Mouse (Mus musculus) kidney, embryonic 14.5 days (tissue): ENCODE results near the gene Masp1. TPM values are rescaled to one million over a fixed set of nuclear protein-coding genes. Genes with fewer than 3 reads are reported as not detected.

Experiments used
- ATAC-seq: fragments of 200-750 bp; cut with Nextera tagmentation; 2 replicates; pipeline ENCODE4 v1.8.0; 2017; ENCODE audit warnings: moderate number of reproducible peaks, mild to moderate bottlenecking, moderate TSS enrichment, moderate library complexity; ENCODE audit not compliant: low FRiP score, low TSS enrichment
- H3K27ac ChIP-seq: fragments of 300-500 bp; sonication (generic); 2 replicates; pipeline ENCODE4 v1.5.1; 2014; ENCODE audit warnings: low read depth, mild to moderate bottlenecking, low read length, moderate library complexity, mixed read lengths
- H3K27me3 ChIP-seq: fragments of 300-500 bp; sonication (generic); 2 replicates; pipeline ENCODE4 v1.6.1; 2014; ENCODE audit warnings: mild to moderate bottlenecking, low read length; ENCODE audit not compliant: control insufficient read depth, insufficient read depth
- H3K36me3 ChIP-seq: fragments of 300-500 bp; sonication (generic); 2 replicates; pipeline ENCODE4 v1.6.1; 2014; ENCODE audit warnings: low read length, mixed read lengths; ENCODE audit not compliant: control insufficient read depth, insufficient read depth
- H3K4me1 ChIP-seq: fragments of 300-500 bp; sonication (generic); 2 replicates; pipeline ENCODE4 v1.6.1; 2014; ENCODE audit warnings: low read length, mixed read lengths; ENCODE audit not compliant: control insufficient read depth, insufficient read depth
- H3K4me2 ChIP-seq: fragments of 300-500 bp; sonication (generic); replicated peaks from 2 replicates; pipeline ENCODE4 v1.6.1; 2014; ENCODE audit warnings: low read depth, mild to moderate bottlenecking, low read length
- H3K4me3 ChIP-seq: fragments of 300-500 bp; sonication (generic); 2 replicates; pipeline ENCODE4 v1.5.1; 2014; ENCODE audit warnings: mild to moderate bottlenecking, low read length
- H3K9ac ChIP-seq: fragments of 300-500 bp; sonication (generic); 2 replicates; pipeline ENCODE4 v1.6.1; 2014; ENCODE audit warnings: low read depth, mild to moderate bottlenecking, low read length, moderate library complexity
- H3K9me3 ChIP-seq: fragments of 300-500 bp; sonication (generic); 2 replicates; pipeline ENCODE4 v1.6.1; 2016; ENCODE audit warnings: low read length; ENCODE audit not compliant: control insufficient read depth
- WGBS: fragments of 180-500 bp; shearing (Covaris S2); extraction: QIAGEN DNeasy Blood & Tissue Kit; methylation state at CpG from one replicate; pipeline ENCODE4 v1.1.7; 2014; 5-methylcytosine and 5-hydroxymethylcytosine counted together
- polyA plus RNA-seq: library from polyadenylated mRNA; unstranded; fragments of >200 nt; fragmentation: Nextera tagmentation; extraction: Ambion mirVana; gene quantifications from 2 replicates; pipeline ENCODE4 v1.2.1, GENCODE M21; 2014

Gene Masp1
- polyA plus RNA-seq, 1 experiment from 2014 or later: 7.5 TPM

DNA sequence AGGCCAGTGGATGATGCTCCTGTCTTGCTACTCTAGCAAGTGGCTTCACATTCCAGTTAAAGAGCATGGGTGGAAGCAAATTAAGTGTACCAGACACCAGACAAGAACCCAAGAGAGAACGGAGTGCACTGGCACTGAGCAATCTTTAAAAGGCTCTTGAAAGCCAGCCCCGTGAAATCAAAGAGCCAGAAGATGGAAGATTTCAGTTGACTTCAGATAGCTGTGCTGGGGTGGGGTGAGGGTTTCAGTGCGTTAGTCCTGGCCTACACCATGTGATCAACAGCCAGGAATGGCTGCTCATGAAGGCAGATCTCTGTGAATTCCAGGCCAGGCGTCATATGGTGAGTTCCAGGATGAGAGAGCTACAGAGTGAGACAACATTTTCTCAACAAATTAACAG lies 17.3 kb downstream of the Masp1 start:
- Histone ChIP-seq H3K9me3 (no peaks in the 10 kb centered on the region), H3K36me3 (no peaks in the 10 kb centered on the region), H3K27ac (no peak overlapping the region), H3K9ac (no peak overlapping the region), H3K4me3 (no peak overlapping the region), H3K4me2 (no peak overlapping the region), H3K27me3 (no peaks in the 10 kb centered on the region), H3K4me1 (peaks cover 2% of the 10 kb centered on the region; the same call in 1 of the 2 replicates)
- ATAC-seq: no peak
- 88% methylated on average over 4 of the region's 4 CpGs for WGBS

DNA sequence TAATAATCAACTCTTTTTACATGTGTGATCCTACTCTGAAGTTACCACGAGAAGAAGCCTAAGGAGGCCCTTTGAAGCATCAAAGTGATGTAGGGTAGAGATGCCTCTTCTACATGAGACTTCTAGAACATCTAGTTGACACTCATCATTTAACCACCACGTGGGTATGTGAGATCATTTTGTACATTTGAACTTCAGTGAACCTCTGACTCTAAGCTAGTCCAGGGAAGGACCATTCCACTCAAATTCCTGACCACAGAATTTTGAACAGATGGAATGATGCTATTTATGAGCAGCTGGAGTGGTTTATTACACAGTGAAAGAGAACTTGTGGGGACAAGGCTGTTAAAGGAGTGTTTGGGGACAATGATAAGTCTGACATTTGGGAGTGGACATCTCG lies 18.1 kb downstream of the Masp1 start:
- 78% methylated on average over 3 of the region's 3 CpGs for WGBS

DNA sequence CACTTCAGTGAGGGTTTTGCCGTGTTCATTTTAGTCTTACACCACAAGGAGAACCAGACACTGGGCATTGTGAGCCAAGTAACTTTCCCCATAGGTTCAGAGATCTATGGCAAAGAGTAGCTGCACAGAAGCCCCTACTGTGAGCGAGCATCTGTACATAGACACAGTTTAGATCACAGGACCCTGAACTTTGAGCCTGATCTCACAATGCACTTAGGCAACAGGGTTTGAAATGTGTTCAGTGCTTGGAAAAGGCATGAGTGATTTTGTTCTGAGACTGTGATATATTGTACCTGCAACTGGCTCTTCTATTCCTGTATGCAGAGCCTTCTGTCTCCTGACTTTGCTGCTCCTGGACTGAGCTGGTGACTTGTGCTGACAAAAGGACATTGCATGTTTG lies 19.3 kb downstream of the Masp1 start:
- H3K4me3 ChIP-seq: no peak overlapping the region
- H3K9ac ChIP-seq: no peak overlapping the region

More for the DNA sequence above, 18.1 kb downstream of the Masp1 start:
- H3K4me2 ChIP-seq: no peak overlapping the region
- no peaks in the 10 kb centered on the region for H3K9me3 ChIP-seq
- ATAC-seq: no peak
- H3K4me3 ChIP-seq: no peak overlapping the region
- H3K4me1 ChIP-seq: peaks cover 5% of the 10 kb centered on the region; the same call in 1 of the 2 replicates
- no peak overlapping the region for H3K27ac ChIP-seq
- H3K36me3 ChIP-seq: no peaks in the 10 kb centered on the region
- H3K9ac ChIP-seq: no peak overlapping the region
- H3K27me3 ChIP-seq: no peaks in the 10 kb centered on the region

DNA sequence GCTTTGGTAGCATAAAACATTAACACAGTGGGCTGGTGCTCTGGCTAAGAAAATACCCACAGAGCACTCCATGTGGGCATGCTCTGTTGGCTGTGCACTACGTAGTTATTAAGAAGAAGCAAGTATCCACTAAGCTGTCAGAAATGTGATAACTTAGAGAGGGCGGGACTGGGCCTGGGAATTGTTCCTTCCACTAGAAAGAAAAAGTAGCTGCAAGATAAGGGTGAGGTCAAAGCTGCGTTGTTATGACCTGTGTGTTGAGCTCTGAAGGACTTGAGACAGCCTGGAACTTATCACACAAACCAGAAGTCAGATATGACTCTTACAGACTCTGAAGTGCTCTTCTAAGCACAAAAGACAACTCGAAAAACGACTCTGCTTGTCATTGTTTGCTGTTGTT lies 20.1 kb downstream of the Masp1 start:
- Histone ChIP-seq H3K9me3 (no peaks in the 10 kb centered on the region), H3K9ac (no peak overlapping the region), H3K4me3 (no peak overlapping the region), H3K27ac (no peak overlapping the region), H3K4me2 (no peak overlapping the region), H3K27me3 (no peaks in the 10 kb centered on the region), H3K36me3 (no peaks in the 10 kb centered on the region), H3K4me1 (peaks cover 10% of the 10 kb centered on the region; the same call in 1 of the 2 replicates)
- 79% methylated on average over 5 of the region's 5 CpGs for WGBS
- ATAC-seq: no peak

More for the DNA sequence above, 19.3 kb downstream of the Masp1 start:
- ATAC-seq: no peak
- H3K4me1 ChIP-seq: peaks cover 10% of the 10 kb centered on the region; the same call in 1 of the 2 replicates
- H3K27me3 ChIP-seq: no peaks in the 10 kb centered on the region
- H3K36me3 ChIP-seq: no peaks in the 10 kb centered on the region
- no peak overlapping the region for H3K4me2 ChIP-seq
- 83% methylated on average over 2 of the region's 2 CpGs for WGBS
- H3K27ac ChIP-seq: no peak overlapping the region
- H3K9me3 ChIP-seq: no peaks in the 10 kb centered on the region

DNA sequence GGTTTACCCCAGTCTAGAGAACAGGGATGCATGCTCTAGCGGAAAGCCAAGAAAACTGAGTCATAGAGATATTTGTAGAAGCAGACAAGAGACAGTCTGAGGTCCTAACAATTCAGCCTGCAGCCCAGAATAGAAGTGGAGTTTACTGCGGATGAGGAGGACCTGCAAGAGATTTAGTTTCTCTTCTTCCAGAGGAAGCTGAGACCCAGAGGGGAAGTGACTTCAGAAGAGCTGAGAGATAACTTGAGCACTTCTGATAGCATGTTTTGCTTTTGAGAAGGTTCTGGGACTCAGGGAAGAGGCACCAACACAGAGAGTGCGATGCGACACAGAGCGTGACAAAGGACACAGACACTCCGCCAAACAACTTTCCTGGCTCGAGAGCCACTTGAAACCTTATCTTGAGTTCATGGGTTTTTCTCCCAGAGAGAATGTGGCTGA lies 21.9 kb downstream of the Masp1 start:
- Histone ChIP-seq H3K9ac (no peak overlapping the region), H3K9me3 (no peaks in the 10 kb centered on the region), H3K27ac (no peak overlapping the region), H3K4me1 (peaks cover 10% of the 10 kb centered on the region; the same call in 1 of the 2 replicates), H3K4me2 (no peak overlapping the region), H3K4me3 (no peak overlapping the region), H3K27me3 (no peaks in the 10 kb centered on the region), H3K36me3 (0 out of 2 replicates have a peak, but pooled peaks cover 3% of the 10 kb centered on the region)
- ATAC-seq: no peak
- WGBS: 53% methylated on average over 7 of the region's 7 CpGs

DNA sequence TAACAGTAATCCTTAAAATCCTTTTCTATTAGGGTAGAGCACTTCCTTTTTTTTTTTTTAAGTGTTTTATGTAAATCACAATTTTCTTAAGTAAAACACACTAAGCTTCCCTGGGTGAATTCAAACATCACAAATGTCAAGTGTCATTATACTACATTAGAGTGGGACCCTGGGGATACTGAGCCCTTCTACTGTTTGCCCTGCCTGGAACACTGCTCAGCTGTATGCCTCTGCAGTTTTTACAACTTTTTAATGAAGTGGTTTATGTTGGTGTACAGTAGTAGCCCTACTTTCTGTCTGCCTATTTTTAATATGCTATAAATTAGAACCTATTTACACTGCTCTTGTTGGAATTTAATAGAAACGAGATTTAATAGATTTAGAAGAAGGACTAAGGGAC lies 22.7 kb downstream of the Masp1 start:
- ATAC-seq: no peak
- Histone ChIP-seq H3K4me2 (no peak overlapping the region), H3K9ac (no peak overlapping the region), H3K27me3 (no peaks in the 10 kb centered on the region), H3K9me3 (no peaks in the 10 kb centered on the region), H3K27ac (no peak overlapping the region), H3K4me3 (no peak overlapping the region), H3K4me1 (peaks cover 10% of the 10 kb centered on the region; the same call in 1 of the 2 replicates), H3K36me3 (0 out of 2 replicates have a peak, but pooled peaks cover 3% of the 10 kb centered on the region)
- 45% methylated on average over 1 of the region's 1 CpGs for WGBS

DNA sequence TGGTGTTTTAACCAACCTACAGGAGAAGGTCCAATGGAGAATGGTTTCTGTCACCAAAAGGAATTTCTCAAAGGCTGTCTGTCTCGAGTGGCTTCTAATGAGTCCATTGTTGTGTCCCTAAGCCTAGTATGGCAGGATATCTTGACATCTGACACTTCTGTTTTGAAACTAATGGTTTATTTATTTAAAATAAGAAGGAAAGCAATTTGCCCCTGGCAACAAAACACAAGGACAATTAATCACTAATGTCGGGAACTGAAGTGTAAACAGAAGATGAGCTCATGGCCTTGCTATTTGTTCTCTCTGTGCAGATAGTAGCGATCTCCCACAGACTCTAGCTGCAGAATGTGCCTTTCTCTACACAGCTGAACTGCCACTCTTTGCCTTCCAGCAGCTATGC lies 23.2 kb downstream of the Masp1 start:
- Histone ChIP-seq H3K27me3 (no peaks in the 10 kb centered on the region), H3K4me3 (no peak overlapping the region), H3K4me1 (peaks cover 10% of the 10 kb centered on the region; the same call in 1 of the 2 replicates), H3K9me3 (no peaks in the 10 kb centered on the region), H3K9ac (no peak overlapping the region), H3K27ac (no peak overlapping the region), H3K4me2 (no peak overlapping the region), H3K36me3 (0 out of 2 replicates have a peak, but pooled peaks cover 3% of the 10 kb centered on the region)
- 0 out of 2 replicates have a peak, but pooled peaks have one; percentile 66 for ATAC-seq
- 4% methylated on average over 3 of the region's 3 CpGs for WGBS

DNA sequence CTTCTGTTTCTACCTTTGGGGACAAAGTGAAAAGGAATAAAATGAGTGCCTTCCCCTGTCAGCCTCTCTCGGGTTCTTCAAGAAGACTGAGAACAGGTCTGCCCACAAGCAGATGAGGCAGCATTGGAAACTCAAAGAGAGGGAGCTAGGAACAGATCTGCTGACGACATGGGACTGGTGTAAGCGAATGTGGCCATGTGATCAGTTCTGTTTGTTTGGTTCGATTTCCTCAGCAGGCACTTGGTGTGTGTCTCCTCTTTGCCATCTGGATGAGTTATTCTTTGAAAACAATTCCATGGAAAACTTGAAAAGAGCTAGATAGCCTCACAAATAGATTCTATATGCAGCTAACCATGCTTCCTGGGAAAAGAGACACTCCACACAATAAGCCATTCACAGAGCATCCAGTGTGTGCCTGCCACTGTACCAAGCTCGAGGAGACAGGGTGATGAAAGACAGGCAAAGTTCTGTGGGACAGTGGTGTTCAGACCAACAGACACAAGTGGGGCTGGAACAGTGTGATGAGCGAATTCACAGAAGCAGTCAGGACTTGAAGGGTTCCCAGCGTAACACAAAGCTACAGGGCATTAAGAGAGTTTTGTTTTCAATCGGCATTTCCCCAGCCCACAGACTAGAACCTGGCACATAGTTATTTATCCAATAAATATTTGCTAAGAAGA lies 24.2 kb downstream of the Masp1 start:
- WGBS: 77% methylated on average over 8 of the region's 8 CpGs
- Histone ChIP-seq H3K9ac (no peak overlapping the region), H3K27me3 (no peaks in the 10 kb centered on the region), H3K9me3 (no peaks in the 10 kb centered on the region), H3K36me3 (0 out of 2 replicates have a peak, but pooled peaks cover 3% of the 10 kb centered on the region), H3K4me3 (no peak overlapping the region), H3K4me1 (peaks cover 10% of the 10 kb centered on the region; the same call in 1 of the 2 replicates), H3K27ac (no peak overlapping the region), H3K4me2 (no peak overlapping the region)
- ATAC-seq: no peak

DNA sequence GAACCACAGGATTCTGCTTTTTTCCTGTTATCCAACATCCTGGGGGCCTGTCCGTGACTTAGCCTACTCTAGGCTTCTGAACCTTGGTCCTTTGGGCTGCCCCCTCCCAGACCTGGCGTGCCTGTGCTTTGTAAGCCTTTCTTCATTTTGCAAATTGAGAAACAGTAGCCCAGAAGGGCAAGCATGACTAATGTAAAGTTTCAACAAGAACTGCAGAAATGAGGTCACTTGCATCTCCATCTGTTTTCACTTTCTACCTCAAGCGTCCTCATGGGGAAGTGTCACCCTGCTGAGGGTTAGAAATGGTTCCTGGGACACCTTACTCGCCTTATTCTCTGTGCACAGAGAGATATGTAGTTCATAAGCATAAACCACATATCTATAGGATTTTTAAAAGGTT lies 27.8 kb downstream of the Masp1 start:
- H3K4me3 ChIP-seq: no peak overlapping the region
- ATAC-seq: no peak
- no peaks in the 10 kb centered on the region for H3K27me3 ChIP-seq
- no peaks in the 10 kb centered on the region for H3K9me3 ChIP-seq
- peaks cover 4% of the 10 kb centered on the region; the same call in 1 of the 2 replicates for H3K4me1 ChIP-seq
- no peak overlapping the region for H3K9ac ChIP-seq
- no peak overlapping the region for H3K4me2 ChIP-seq
- H3K27ac ChIP-seq: no peak overlapping the region
- WGBS: 85% methylated on average over 4 of the region's 4 CpGs
- 0 out of 2 replicates have a peak, but pooled peaks cover 3% of the 10 kb centered on the region for H3K36me3 ChIP-seq
